In genomic region chr4:48277011-48277410, GRCm38 (mm10) we compare ENCODE assay signal across 25 mouse cellular contexts. TPM values are rescaled to one million over a fixed set of nuclear protein-coding genes. Genes with fewer than 3 reads are reported as not detected.
DNase-seq lines count a peak whose midpoint lies in the region; ATAC-seq and TF ChIP-seq lines count a peak whose summit lies in the region.
"Had no signal": no experiment of that assay in that cellular context is flagged by ENCODE, and none has a peak within 500 bp of the region (broad histone marks: within the 10 kb centered on the region; RNA-seq: fewer than 3 reads in every experiment).

No protein-coding gene starts in this region.

- H3K27me3 ChIP-seq in kidney, embryonic 16.5 days (ENCODE audit: insufficient read depth, low read length): no peaks in the 10 kb centered on the region
- no peaks in the 10 kb centered on the region for H3K27me3 ChIP-seq in forebrain, embryonic 14.5 days (replicated peaks; ENCODE audit: control insufficient read depth, insufficient read depth, low read length)
- H3K27me3 ChIP-seq: forebrain, embryonic 13.5 days; heart, embryonic 13.5 days; hindbrain, embryonic 15.5 days had no signal

- H3K9ac ChIP-seq in kidney, embryonic 16.5 days (replicated peaks; ENCODE audit: low read length): no peak overlapping the region
- no peak overlapping the region for H3K9ac ChIP-seq in forebrain, embryonic 14.5 days (ENCODE audit: low read length)
- H3K9ac ChIP-seq: forebrain, embryonic 13.5 days; forebrain, postnatal 0 days; heart, embryonic 13.5 days; hindbrain, embryonic 15.5 days had no signal

- whole genome bisulfite sequencing in kidney, embryonic 16.5 days: 73% methylated on average over 3 of the region's 3 CpGs
- 87% methylated on average over 3 of the region's 3 CpGs for WGBS in forebrain, embryonic 14.5 days

- H3K27ac ChIP-seq in gastrocnemius, adult 2 months: peak overlapping the region; percentile 28
- no peak overlapping the region for H3K27ac ChIP-seq in kidney, embryonic 16.5 days (ENCODE audit: low read length)
- no peak overlapping the region for H3K27ac ChIP-seq in forebrain, embryonic 14.5 days (ENCODE audit: low read depth, low read length)
- H3K27ac ChIP-seq: forebrain, embryonic 10.5 days; forebrain, embryonic 13.5 days; heart, adult 2 months; heart, embryonic 10.5 days; heart, embryonic 13.5 days; hindbrain, embryonic 15.5 days had no signal

- H3K4me2 ChIP-seq in kidney, embryonic 16.5 days (replicated peaks; ENCODE audit: low read depth, low read length): no peak overlapping the region
- H3K4me2 ChIP-seq in forebrain, embryonic 14.5 days (ENCODE audit: low read length): no peak overlapping the region
- H3K4me2 ChIP-seq: forebrain, embryonic 13.5 days; heart, embryonic 13.5 days; hindbrain, embryonic 15.5 days had no signal

- intact Hi-C loops in gastrocnemius, adult 2 months (cut with DNase I): loop anchor here (5.0 kb wide), 1 partner anchor 50 kb away; no protein-coding TSS in a partner anchor

- no peak for DNase-seq in gastrocnemius, adult 2 months
- DNase-seq in gastrocnemius, postnatal 4 days (ENCODE audit: low spot score in 2 of 2): no peak
- peak; percentile 19 to 55 for DNase-seq in kidney, adult 8-10 months
- no peak for DNase-seq in kidney, adult 18-20 months
- peak; percentile 12 to 60 for DNase-seq in kidney, postnatal 36 days
- DNase-seq in forebrain, embryonic 14.5 days (ENCODE audit: low spot score): no peak
- DNase-seq in thymus, postnatal 10 days (ENCODE audit: low spot score in 2 of 2): no peak
- DNase-seq: adrenal gland, adult 8-10 months; adrenal gland, postnatal 25 days; B cell, adult 2 months; cerebellum, adult 11-12 months; cerebellum, adult 8-10 months; cerebellum, postnatal 14 days; forebrain, postnatal 0 days; gastrocnemius, postnatal 25 days; heart, adult 2 months; heart, postnatal 14 days; heart, postnatal 4 days had no signal

- no peaks in the 10 kb centered on the region for H3K9me3 ChIP-seq in kidney, embryonic 16.5 days (ENCODE audit: low read length)
- no peaks in the 10 kb centered on the region for H3K9me3 ChIP-seq in forebrain, embryonic 14.5 days (replicated peaks; ENCODE audit: control insufficient read depth, low read length)
- H3K9me3 ChIP-seq: forebrain, embryonic 10.5 days; heart, embryonic 10.5 days; heart, embryonic 13.5 days; hindbrain, embryonic 15.5 days had no signal

- ATAC-seq in kidney, embryonic 16.5 days (ENCODE audit: low FRiP score, low TSS enrichment): no peak
- no peak for ATAC-seq in forebrain, embryonic 14.5 days
- ATAC-seq: activated CD4-positive, CD25-positive, alpha-beta regulatory T cell, adult 4 months; forebrain, embryonic 13.5 days; forebrain, postnatal 0 days had no signal

- H3K4me1 ChIP-seq in kidney, embryonic 16.5 days (ENCODE audit: insufficient read depth, low read length): peaks cover 10% of the 10 kb centered on the region
- peaks cover 5% of the 10 kb centered on the region for H3K4me1 ChIP-seq in forebrain, embryonic 14.5 days (ENCODE audit: control insufficient read depth, insufficient read depth, low read length)

- no peaks in the 10 kb centered on the region for H3K36me3 ChIP-seq in kidney, embryonic 16.5 days (ENCODE audit: insufficient read depth, low read length)
- H3K36me3 ChIP-seq in forebrain, embryonic 14.5 days (ENCODE audit: control insufficient read depth, insufficient read depth, low read length): no peaks in the 10 kb centered on the region
- H3K36me3 ChIP-seq: heart, embryonic 10.5 days; heart, embryonic 13.5 days; hindbrain, embryonic 15.5 days had no signal

- no peak for TF ChIP-seq CTCF in gastrocnemius, adult 2 months (IDR thresholded peaks at IDR 0.05)

- no peak overlapping the region for H3K4me3 ChIP-seq in gastrocnemius, adult 2 months
- no peak overlapping the region for H3K4me3 ChIP-seq in kidney, embryonic 16.5 days (ENCODE audit: low read length)
- no peak overlapping the region for H3K4me3 ChIP-seq in forebrain, embryonic 14.5 days (ENCODE audit: low read depth, low read length)
- H3K4me3 ChIP-seq: forebrain, embryonic 10.5 days; forebrain, embryonic 13.5 days; heart, adult 2 months; heart, embryonic 10.5 days; heart, embryonic 13.5 days; hindbrain, embryonic 15.5 days had no signal

RNA-seq across cellular contexts. Expression of gene Erp44, which starts 2.3 kb away (rescaled TPM):
- 10 to 100 TPM; 29.8 to 31.9 TPM for total RNA-seq in gastrocnemius, adult 2 months (2021)
- 10 to 100 TPM; 37.0 to 39.6 TPM for total RNA-seq in gastrocnemius, postnatal 4 days (2021)
- 103 and 106 TPM in 2 replicates for polyA plus RNA-seq in kidney, embryonic 16.5 days (2015; fragmentation: Nextera tagmentation; extraction: Ambion mirVana)
- polyA plus RNA-seq in forebrain, embryonic 14.5 days (2014; fragmentation: Nextera tagmentation; extraction: Ambion mirVana): 58.3 and 65.0 TPM in 2 replicates

RNA-seq across cellular contexts. Expression of gene Invs, which starts 2.5 kb away (rescaled TPM):
- total RNA-seq in gastrocnemius, adult 2 months (2021): 1 to 10 TPM; 2.5 to 2.8 TPM
- total RNA-seq in gastrocnemius, postnatal 4 days (2021): 1 to 10 TPM; 6.7 to 7.0 TPM
- polyA plus RNA-seq in kidney, embryonic 16.5 days (2015; fragmentation: Nextera tagmentation; extraction: Ambion mirVana): 10.1 and 13.9 TPM in 2 replicates
- polyA plus RNA-seq in forebrain, embryonic 14.5 days (2014; fragmentation: Nextera tagmentation; extraction: Ambion mirVana): 3.1 and 3.6 TPM in 2 replicates

Comparison
In these comparisons a context has a peak if more than half of its experiments do, and no peak if none do; other contexts are left out.
1. DNase-seq: peak in kidney, adult 8-10 months (2 of 2) and kidney, postnatal 36 days (2 of 2); none in gastrocnemius, adult 2 months (single experiment), gastrocnemius, postnatal 4 days (0 of 2), kidney, adult 18-20 months (single experiment), forebrain, embryonic 14.5 days (single experiment) and thymus, postnatal 10 days (0 of 2).